Mouse (Mus musculus) spleen, postnatal 4 days (tissue): ENCODE measurements around the gene Ttc39d.
A peak's percentile ranks its signal among the peaks of the same experiment; 100 is the strongest.
"Not testable (repeated sequence)": the region's sequence is repeated elsewhere in the genome, so short reads cannot be mapped to it uniquely, and the experiment has no call there.

ENCODE experiments used
- DNase-seq, 2 experiments: peaks; one replicate each; pipeline ENCODE4 v3.0.0; 2022; ENCODE audit warnings: low spot score in 2 of 2

The Ttc39d gene

GRCm38 (mm10) chr17:80193075-80193474 lies 14.2 kb upstream of the Ttc39d start:
- no peak for DNase-seq

DNA sequence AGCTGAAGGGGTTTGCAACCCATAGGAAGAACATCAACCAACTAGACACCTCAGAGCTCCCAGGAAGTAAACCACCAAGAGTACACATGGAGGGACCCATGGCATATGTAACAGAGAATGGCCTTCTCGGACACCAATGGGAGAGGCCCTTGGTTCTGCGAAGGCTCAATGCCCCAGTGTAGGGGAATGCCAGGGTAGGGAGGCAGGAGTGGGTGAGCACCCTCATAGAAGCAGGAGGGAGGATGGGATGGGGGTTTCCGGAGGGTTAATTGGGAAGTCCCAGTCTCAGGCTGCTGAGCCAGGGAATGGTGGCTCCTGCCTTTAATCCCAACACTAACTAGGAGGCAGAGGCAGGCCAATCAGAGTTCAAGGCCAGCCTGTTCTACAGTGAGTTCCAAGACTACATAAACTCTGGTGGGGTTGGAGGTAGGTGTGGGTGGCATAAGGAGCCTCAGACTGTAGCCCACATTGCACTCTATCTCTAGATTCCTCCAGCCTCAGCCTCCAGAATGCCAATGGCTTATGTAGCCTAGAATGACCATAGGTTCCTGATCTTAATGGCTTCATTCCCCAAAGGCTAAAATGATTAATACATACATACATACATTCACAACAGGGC lies 8.0 kb upstream of the Ttc39d start:
- DNase-seq = no peak

DNA sequence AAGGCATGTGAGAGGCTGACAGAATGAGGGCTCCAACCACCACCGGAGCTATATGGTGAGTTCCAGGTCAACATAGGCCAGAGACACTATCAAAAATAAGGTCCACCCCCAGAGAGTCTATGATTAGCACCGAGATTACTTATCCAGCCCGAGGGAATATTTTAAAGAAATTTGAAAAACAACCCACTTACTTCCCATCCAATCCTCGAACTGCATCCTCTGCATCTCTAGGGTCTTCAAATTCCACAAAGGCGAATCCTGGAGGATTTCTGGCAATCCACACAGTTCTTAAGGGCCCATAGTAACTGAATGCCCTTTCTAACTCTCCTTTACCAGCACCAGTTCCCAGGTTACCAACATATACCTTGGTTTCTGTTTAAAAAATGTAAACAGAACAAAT lies 1.6 kb upstream of the Ttc39d start:
- no peak for DNase-seq

DNA sequence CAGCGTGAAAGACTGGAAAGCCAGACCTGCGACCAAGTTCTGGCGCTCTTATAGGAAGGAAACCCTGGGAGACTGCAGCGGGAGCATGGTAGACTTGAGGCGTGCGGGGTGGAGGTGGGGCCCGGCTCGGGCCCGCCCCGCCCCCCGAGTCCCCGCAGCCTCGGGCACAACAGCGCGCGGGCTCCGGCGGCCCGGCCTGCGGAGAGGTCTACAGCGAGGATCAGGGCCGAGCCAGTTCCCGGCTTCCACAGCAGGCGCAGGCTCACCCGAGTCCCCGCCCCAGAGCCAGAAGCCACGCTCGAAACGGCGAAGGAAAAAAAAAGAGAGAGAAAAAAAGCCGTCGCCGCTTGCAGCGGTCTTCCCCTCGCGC lies 974 bp upstream of the Ttc39d start:
- DNase-seq = peak; percentile 54 to 83

DNA sequence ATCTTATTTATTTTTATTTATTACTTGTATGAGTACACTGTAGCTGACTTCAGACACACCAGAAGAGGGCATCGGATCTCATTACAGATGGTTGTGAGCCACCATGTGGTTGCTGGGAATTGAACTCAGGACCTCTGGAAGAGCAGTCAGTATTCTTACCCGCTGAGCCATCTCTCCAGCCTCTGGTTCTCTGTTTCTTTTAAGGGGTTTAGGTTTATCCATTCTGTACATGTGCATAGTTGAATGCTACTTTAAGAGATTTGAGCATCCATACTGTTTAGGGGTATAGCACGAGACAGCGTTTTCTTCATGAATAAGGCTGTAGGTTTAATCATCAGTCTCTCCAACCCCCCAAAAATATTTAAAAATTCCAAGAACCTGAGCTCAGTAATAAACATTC lies 6.7 kb downstream of the Ttc39d start:
- DNase-seq = not testable (repeated sequence)

DNA sequence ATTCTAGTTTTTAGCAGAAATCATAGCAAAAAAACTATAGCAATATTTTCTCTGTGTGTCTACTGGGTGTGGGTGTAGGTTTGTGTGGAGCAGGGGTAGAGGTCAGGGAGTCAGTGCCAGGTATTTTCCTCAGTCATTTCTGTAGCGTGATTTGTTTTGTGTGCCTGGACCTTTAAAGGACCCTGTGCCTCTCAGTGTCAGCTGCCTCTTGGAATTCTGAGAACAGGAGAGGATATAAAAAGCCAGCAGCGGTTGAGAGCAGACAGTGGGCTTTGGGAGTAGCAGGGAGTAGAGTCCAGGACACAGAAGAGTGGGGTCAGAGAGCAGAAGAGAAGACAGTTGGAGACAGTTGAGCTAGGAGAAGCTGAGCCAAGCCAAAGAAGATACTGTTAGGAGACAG lies 12.9 kb downstream of the Ttc39d start:
- DNase-seq = no peak

DNA sequence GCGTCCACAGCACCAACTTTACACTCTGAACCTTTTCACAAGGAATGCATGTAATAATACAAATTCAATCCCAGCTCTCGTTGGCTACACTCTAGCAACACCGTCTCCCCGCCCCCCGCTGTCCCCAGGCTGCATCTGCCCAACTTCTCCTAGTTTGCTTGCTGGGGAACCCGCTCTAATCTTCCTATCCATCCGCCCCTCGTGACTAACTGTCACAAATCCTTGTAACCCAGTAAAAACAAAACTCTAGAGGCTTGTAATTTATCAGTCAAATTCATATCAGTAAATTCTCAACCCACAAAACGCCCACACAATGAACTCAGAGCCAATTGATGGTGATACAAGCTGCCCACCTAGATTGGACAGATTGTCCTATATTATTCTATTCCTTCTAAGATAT lies 13.9 kb downstream of the Ttc39d start:
- no peak for DNase-seq

DNA sequence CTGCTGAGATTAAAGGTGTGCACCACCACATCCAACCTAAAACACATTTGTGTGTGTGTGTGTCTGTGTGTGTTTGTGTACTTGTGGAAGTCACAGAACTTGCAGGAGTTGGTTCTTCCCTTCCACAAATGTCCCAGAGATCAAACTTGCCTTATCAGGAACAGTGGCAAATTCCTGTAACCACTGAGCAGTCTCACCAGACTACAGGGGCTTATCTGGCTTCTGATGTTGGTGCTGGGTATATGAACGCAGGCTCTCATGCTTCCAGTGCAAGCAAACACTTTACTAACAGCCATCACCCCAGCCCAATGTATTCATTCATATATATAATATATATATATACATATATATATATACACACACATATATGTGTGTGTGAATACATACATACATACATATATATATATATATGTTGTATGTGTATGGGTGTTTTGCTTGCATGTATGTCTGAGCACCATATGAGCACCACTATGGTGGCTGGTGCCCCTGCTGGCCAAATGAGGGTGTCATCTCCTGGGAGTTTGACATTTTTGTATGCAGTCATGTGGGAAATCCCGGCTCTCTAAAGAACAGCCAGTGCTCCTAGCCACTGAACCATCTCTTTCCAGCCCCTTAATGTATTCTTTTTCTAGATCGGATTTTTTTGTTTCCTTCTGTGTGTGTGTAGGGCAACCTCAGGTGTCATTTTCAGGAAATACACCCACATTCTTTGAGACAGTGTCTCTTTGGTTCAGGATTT lies 14.8 kb downstream of the Ttc39d start:
- DNase-seq = peak in 1 of 2 experiments; percentile 40

DNA sequence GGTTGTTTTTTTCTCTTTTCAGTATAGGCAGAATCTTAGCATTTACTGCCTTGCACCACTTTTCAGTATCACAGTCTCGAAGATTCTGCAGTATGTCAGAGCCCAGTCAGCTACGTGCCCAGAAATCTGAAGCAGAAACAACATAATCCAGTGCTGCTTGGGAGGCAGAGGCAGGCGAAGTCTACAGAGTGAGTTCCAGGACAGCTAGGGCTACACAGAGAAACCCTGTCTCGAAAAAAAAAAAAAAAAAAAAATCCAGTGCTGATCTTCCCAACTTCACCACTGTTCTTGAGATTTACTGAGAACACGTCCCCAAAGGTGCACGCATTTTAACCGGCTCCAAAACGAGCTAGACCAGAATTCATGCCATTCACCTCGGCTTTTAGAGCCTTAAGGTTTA lies 16.6 kb downstream of the Ttc39d start:
- DNase-seq = no peak

DNA sequence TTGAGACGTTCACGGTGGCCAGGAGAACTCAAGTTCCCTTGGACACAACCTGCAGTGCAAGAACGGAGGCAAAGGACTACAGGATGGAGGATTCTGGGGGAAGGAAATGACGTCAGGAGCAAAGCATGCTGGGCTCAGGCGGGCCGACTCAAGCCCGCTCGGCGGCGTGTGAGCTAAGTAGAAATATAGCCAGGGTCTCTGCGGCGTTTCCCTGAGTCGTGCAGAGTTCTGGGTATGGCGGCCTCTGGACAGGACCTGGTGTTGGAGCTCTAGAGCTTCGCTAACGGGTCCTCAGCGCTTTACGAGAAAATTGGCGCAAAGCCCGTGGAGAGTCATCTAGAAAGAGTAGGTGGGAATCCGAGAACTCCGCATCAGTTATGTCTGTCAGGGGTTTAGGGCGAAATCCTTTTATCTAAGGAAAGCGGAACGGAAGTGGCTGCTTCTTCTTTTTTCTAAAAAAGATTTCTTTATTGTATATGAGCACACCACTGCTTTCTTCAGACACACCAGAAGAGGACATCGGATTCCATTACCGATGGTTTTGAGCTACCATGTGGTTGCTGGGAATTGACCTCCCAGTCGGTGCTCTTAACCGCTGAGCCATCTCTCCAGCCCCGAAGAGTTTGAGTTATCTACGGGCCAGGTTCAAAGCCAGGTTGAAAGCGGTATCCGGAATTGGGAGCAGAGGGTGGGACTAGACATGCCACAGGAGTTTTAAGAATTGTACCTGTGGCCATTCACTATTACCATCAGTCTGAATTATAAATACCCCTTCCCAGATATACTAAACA lies 17.3 kb downstream of the Ttc39d start, which contains the start of gene Gemin6:
Gemin6 (plus strand) TSS at position 116 of the 791 bp plus-strand sequence.
- peak; percentile 77 to 87 for DNase-seq

DNA sequence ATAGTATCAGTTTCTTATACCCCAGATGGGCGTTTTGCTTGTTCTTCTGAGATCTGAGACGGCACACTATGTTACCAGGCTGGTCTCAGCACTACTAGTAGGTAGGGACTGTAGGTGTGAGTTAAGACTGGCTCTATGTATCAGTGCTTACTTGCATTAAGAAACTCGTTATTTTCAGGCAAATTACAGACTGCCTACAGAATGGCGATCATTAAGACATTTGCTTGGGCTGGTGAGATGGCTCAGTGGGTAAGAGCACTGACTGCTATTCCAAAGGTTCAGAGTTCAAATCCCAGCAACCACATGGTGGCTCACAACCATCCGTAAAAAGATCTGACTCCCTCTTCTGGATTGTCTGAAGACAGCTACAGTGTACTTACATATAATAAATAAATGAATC lies 17.9 kb downstream of the Ttc39d start:
- not testable (repeated sequence) for DNase-seq

GRCm38 (mm10) chr17:80229396-80229795 lies 22.1 kb downstream of the Ttc39d start:
- DNase-seq = no peak

DNA sequence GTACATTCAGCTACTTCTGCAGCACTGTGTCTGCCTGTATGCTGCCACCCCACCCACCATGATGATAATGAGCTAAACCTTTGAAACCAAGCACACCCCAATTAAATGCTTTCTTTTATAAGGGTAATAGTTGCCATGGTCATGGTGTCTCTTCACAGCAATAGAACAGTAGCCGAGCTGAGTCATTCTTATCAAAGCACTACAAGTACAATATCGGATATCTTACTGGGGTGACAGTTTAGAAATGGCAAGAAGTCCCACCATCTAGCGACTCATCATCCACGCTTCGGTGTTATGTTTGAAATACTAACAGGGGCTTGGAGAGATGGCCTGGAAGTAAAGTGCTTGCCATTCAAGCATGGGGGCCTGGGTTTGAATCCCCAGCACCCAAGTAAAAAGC lies 26.6 kb downstream of the Ttc39d start:
- DNase-seq = no peak

DNA sequence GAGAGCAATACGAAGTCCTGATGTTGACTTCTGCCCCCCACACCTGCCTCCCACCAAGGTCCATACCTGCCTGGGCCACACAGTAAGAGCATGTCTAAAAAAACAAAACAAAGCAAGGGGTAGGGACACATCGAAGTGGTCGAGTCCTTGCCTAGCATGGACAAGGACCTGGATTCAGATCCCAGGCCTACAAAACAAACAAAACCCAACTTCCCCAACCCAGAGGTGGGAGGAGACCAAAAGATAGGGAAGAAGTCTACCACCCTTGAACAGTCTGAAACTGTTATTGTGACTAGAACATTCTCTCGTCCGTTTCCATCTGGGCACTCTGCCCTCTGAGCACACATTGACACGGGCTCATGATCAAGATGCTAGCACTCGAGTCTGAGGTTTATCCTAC lies 27.1 kb downstream of the Ttc39d start:
- no peak for DNase-seq

DNA sequence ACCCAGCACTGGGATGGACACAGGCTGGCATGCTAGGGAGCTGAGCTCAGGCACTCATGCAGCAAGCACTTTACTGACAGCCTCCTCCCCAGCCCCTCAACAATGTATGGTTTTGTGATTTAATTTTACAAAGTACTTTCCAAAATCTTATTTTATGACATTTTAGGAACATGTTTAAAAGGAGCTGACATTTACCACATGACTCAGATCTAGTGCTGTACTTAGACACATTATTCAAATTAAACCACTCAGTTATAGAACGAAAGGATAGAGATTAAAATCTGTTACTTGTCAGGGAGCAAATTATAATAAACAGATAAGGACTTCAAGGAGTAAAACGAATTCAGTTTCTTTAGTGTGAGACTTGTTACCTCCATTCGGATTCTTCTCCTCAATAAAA lies 28.2 kb downstream of the Ttc39d start:
- DNase-seq = no peak

- no peak for DNase-seq
Observed at GRCm38 (mm10) chr17:80236805-80237204, 29.5 kb downstream of the Ttc39d start.

- DNase-seq = no peak
Observed at GRCm38 (mm10) chr17:80237475-80237874, 30.2 kb downstream of the Ttc39d start.

DNA sequence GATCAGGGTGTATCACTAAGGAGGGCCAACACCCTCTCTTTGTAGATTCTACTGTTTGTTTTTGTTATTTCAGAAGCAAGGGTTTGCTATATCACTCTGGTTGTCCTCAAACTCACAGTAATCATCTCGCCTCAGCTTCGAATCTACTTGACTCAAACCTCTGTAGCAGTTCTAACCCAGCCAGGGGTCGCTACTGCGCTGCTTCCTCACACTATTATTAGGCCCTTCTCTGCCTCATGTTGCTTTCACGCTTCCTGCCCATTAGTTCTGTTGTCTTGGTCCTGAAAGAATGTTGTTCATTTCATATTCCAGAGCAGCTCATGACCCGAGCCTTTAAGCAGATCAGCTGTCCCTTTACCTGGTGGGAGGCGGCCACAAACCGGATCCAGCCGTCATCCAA lies 34.3 kb downstream of the Ttc39d start:
- DNase-seq = no peak

- no peak for DNase-seq
Observed at GRCm38 (mm10) chr17:80243116-80243515, 35.9 kb downstream of the Ttc39d start.

GRCm38 (mm10) chr17:80252757-80253525 lies 45.7 kb downstream of the Ttc39d start:
- DNase-seq = no peak

DNA sequence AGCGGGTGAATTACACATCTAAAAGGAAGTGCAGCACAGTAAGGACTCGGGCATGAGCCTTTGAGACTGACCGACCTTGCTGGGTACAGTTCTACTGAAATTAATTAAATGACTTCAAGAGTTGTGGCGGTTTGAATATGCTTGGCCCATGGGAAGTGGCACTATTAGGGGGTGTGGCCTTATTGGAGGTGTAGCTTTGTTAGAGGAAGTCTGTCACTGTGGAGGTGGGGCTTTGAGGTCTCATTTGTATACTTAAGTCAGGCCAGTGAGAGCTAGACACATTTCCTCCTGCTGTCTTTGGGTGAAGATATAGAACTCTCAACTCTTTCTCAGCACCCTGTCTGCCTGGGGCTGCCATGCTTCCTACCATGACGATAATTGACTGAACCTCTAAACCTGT lies 47.2 kb downstream of the Ttc39d start:
- DNase-seq = no peak

DNA sequence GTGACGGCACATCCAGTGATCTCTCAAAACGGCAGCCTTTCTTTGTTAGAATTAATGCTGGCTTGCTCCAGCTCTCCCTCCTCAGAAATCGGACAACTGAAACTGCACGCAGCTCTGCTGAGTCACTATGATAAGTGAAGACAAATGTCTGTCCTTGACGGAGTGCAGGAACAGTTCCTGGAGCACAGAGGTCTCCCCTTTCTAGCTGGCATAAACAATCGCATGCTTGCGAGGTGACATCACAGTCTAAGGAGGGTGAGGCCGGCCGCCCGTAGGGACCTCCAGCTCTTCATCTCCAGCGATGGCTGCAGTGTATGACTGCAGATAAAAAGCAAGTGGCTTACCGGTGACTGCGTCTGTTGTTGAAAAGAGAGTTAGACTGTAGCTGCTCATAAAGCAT lies 47.9 kb downstream of the Ttc39d start:
- no peak for DNase-seq
